Mouse (Mus musculus): ENCODE data around the gene Lrrk2.

Gene Lrrk2

DNA sequence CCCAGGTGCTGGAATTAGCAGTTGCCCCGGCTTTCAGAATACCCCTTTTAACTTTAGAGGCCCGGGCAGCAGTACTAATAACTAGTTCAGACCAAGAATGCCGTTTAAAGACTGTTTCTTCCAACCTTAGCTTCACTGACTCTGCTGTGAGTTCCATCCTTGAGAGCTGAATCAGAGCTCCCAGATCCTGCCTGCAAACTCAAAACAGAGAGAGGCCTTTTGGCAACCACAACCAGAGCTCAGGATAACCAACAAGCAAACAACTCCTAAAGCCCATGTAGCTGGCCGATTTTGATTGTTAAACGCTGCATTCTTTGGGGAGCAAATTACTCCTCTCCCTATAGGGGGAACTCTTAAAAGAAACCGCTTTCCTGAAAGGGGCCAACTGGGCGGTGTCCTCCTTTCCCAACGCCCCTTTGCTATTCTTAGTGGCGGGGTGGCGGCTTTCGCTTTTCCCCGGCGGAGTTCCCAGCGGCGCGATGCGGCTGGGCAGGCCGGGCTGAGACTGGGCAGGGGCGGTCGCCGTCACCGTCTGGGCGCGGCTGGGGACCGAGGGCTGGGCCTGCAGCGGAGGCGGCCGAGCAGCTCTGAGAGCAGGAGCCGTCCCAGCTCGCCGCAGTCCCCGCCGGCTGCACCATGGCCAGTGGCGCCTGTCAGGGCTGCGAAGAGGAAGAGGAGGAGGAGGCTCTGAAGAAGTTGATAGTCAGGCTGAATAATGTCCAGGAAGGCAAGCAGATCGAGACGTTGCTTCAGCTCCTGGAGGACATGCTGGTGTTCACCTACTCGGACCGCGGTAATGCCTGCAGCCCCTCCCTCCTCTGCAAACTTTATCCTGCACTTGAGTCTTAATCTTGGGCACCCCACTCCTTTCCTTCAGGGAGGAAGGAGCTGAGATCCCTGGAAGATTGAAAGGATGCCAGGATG, at the start of gene Lrrk2:
TSS of gene Lrrk2 (plus strand) at position 531 of the 924 bp plus-strand sequence.
- peak; percentile 80 for DNase-seq

DNA sequence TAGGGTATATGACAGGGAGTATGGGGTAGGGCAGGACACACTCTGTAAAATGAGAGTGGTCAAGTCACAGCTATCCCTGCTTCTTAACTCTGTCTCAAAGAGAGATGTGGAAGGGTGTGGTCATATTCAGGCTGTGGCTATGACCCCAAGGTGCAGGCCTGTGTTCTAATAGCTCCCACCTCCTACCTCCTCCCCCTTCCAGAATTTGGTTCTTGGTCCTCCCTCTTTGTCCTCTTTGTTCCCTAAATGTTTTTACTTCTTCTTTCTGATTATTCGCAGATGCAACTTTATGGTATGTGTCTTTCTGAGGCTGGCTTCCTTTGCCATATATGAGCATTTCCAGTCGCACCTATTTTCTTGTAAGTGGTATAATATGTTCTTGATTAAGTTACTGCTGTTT, 48.5 kb upstream of the Lrrk2 start:
- no peak for DNase-seq

DNA sequence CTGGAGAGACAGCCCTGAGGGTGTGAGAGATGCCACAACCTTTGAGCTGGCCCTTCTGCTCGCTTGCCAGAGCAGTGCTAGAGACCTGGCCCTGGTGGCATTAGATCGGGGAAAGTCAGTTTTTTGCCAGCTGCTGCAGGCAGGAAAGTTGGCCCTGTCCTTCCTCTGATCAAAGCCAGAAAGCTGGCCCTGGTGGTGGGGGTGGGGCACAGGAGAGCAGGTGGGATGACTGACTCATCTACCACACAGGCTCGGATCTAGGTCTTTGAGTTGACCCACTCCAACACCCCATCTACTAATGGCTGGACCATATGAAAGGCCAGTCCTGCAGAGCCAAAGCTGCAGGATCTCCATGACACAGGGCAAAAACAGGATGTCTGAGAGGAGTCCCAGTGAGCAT, 43.8 kb upstream of the Lrrk2 start:
- DNase-seq: peak; percentile 18

- no peak for DNase-seq
Observed at GRCm38 (mm10) chr15:91632473-91632872, 40.5 kb upstream of the Lrrk2 start.

GRCm38 (mm10) chr15:91633051-91633450, 39.9 kb upstream of the Lrrk2 start:
- DNase-seq: no peak

DNA sequence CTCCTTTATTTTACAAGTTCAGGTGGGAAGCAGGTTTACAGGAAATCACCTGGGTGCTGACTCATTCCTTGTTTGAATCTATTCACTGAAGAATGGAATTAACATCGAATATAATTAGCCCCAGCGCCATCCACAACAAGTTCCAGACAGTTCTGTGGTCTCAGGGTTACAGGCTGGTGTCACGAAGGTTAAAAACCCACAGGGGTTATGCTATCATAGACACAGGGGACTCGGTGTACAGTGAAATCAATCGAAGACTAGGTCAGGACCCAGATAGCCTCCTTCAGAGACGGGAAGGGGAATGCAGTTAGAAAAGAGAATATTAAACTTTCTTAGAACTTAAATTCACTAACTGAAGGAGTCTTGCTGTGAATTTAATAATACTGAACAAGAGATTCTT, 39.2 kb upstream of the Lrrk2 start:
- DNase-seq: no peak

DNA sequence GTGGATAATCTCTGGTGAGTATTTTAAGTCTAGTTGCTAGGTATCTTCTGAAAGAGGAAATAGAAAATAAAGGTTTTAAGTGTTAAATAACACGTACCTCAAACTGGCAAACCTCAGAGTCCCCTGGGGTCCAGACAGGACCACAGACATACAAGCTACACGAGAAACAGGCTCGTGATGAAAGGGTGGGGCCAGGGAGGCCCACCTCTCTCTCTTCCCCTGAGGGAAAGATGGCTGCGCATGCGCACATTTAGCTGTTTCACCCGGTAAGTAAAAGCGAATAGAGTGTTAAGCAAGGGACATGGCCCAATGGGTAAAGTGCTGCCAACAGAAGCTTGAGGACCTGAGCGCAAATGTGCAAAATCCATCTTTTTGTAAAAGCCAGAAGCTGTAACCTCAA, 38.7 kb upstream of the Lrrk2 start:
- DNase-seq: no peak

DNA sequence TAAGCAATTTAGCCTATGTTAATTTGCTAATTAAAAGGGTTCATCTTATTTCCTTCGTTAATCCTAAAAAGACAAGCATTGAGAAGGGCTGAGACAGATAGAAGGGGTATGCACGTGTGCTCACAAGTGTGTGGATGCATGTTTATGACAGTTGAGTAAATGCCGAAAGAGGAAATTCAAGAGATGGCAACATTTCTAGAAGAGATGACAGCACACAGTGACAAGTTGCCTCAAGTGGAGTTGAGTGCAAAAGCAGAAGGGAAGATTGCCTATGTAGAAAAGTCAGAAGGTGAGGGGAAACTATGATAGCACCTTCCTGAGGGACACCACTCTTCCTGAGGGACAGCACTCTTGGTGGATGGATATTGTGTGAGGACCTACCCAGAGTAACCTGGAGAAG, 31.3 kb upstream of the Lrrk2 start:
- no peak for DNase-seq

- no peak for DNase-seq
Observed at GRCm38 (mm10) chr15:91642682-91643306, 30.2 kb upstream of the Lrrk2 start.

DNA sequence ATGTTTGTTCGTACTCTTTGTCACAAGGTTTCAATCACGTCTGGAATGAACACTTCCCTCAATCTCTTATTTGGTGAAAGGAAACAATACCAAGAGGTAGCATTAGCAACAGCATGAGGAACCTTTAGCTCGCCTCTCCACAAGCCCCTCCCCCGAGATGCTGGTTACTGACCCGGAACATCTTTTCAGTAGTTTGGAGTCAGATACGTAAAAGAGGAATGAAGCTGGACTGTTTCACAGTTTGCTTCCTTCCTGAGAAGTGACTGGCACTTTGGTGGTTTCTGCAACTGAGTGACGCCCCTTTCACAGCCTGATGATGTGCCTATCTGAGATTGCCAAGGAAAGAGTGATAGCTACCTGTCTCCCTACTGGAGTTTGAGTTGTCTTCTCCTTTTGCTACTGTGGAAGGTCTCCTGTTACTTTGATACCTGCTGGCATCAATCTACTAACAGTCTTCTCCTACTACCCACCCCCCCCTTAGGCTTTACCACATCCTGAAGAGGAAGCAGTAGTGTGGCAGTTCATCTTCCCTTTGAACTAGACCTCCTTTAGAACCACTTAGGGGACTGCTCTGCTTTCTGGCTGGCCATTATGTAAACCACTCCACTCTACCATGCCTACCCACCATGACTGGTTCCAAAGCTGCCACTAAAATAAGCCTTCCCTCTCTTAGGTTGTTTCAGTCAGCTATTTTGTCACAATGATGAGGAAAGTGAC, 29.2 kb upstream of the Lrrk2 start:
- no peak for DNase-seq

DNA sequence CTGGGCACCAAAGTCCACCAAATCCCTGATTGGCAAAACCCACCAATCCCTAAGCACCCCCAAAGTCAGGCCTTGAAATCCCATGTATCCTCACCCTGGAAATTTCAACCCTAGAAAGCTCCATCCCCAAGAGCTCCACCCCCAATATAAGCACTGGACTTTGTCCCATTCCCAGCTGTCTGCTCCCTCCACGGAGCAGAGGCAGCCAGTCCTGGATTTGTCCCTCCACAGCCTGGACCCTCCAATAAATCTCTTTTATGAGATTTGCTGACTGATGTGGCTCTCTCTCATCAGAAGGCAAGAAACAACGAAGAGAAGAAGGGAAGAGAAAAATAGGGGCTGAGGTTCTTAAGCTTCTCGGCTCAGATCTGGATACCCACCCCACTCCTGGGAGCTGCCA, 22.7 kb upstream of the Lrrk2 start:
- DNase-seq: no peak

GRCm38 (mm10) chr15:91651493-91651892, 21.5 kb upstream of the Lrrk2 start:
- DNase-seq: no peak

GRCm38 (mm10) chr15:91658227-91658626, 14.7 kb upstream of the Lrrk2 start:
- no peak for DNase-seq

GRCm38 (mm10) chr15:91660277-91661078, 12.5 kb upstream of the Lrrk2 start:
- no peak for DNase-seq

- no peak for DNase-seq
Observed at GRCm38 (mm10) chr15:91661079-91661369, 12.0 kb upstream of the Lrrk2 start.

DNA sequence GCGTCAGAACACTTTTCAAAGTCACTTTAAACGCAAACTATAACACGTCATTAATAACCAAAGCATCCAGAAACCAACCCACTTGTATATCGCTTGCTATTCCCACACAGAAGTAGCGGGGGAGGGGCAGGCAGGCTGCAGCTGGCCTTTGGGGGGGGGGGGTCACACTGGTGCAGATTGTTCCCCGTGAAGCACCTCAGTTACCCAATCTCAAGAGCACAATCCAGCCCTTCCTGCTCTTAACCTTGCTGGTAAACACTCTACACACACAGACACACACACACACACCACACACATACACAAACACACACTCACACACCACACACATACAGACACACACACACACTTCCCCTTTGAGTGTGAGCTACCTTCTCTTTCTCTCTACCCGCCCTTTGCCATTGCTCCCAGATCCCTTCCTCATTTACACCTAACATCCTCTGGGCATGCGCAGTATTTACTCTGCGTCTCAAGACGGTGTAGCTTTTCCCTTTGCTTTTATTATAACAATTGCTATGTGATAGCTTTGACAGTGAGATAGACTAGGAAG, 8.3 kb upstream of the Lrrk2 start:
- no peak for DNase-seq

- DNase-seq: no peak
Observed at GRCm38 (mm10) chr15:91665530-91665929, 7.4 kb upstream of the Lrrk2 start.

- DNase-seq: no peak
Observed at GRCm38 (mm10) chr15:91671216-91671615, 1.8 kb upstream of the Lrrk2 start.

GRCm38 (mm10) chr15:91671987-91672386, 988 bp upstream of the Lrrk2 start:
- no peak for DNase-seq

DNA sequence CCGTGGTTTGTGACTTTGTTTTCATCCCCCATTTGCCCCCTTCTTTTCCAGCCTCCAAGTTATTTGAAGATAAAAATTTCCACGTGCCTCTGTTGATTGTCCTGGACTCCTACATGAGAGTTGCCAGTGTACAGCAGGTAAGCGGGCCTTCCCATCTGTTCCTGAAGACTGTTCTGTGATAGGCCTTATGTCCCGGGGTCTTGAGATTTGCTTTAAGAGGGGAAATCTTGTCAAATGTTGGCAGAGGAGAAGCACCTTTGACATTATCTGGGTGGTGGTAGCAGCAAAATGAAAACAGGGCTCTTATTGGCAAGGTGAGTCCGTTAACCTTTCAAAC, 562 bp downstream of the Lrrk2 start:
- DNase-seq: no peak

GRCm38 (mm10) chr15:91680116-91680515, 7.1 kb downstream of the Lrrk2 start:
- no peak for DNase-seq

DNA sequence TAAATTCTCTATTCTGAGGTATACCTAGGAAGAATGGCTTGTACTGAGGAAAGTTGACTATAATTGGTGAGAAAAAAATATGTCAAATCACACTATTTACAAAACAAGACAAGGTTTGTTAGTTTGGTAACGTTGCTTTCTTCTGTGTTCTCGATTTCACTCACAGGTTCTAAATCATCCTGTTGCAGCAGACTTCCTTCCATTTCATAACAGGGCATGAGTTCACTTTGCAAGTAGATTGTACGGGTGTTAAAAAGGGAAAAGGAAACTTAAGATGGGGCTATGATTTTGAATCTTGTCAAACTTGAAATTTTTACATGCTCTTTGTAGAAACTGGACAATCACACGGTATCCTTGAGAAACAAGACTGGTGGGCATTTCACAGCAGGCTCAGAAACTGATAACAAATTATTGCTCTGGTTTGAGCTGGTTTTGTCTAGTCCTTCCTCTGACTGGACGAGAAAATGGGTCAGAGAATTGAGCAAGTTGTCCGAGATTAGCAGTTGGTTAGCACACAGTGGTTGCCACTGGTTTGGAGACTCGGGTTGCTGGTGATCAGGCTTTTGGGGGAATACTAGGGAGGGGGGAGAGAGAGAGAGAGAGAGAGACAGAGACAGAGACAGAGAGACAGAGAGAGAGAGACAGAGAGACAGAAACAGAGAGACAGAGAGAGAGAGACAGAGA, 13.0 kb downstream of the Lrrk2 start:
- DNase-seq: no peak
